Mouse (Mus musculus) adrenal gland (tissue): ENCODE measurements at regions not wholly inside any gene's neighbourhood (a gene's known extent, or its start where the extent isn't known, plus 50 kb on each side); places are given as distances from the start of the nearest gene placed in this dataset.

ENCODE experiments used
- intact Hi-C: fragments of 180-260 bp; cut with DNase I; formaldehyde crosslinking; loops from one replicate; pipeline ENCODE4 v1.15.1; 2025

GRCm38 (mm10) chr10:117938717-117939116, 92.9 kb upstream of the Rap1b start:
- intact Hi-C loops = no loop called here

DNA sequence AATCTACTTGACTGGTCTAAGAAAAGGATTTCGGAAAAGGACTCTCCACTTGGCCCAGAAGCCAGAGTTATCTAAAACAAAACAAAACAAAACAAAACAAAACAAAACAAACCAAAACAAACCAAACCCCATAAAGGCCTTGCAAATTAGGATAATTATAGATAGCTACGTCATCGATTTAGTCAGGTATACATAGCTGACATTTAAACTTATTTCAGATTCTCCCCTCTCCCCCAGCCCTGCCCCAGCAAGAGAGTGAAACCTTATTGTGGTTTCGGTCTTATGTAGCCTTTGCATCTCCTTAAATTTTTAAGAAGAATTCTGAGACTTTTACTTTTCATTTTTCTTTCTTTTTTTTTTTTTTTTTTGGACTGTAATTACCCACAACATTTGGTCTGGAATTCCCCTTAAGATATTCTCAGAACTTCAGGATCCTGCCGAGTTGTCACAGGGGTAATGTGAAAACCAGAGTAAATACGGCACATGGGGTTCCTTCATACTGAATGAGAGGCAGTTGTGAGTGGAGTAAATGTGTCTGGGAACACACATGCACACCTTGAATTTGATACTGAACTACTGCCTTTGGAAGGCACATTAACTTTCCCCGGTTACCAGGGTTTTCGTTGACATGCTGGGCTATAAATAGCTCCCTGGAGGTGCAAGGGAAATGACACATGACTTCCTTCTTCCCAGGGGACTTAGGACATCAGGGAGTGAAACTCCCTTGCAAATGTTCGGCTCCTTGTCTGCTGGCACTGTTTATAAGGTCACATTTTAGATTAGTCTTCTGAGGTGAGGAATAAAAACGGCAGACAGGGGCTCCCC, 94.8 kb upstream of the Rap1b start:
- intact Hi-C loops = no loop called here

DNA sequence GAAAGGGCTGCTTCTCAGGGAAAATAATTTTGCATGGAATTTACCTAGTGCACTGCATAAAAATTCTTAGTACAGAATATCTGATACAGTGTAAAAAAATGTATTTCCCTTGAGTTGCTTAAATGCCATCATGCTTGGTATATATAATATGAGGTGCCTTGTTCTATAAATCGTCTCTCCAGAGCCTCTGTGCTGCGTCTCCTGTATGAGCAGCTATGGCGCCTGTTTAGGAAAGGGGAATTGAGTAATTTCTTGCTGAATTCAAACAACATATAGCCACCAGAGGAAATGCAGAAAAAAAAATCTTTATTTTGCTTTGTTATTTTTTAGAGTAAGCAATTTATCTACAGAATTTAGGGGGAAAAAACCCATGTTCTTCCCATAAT, 95.4 kb upstream of the Rap1b start:
- intact Hi-C loops = no loop called here

GRCm38 (mm10) chr10:117943702-117944307, 98.0 kb upstream of the Rap1b start:
- intact Hi-C loops = no loop called here

GRCm38 (mm10) chr10:117947191-117947590, 101.4 kb upstream of the Rap1b start:
- intact Hi-C loops = no loop called here

DNA sequence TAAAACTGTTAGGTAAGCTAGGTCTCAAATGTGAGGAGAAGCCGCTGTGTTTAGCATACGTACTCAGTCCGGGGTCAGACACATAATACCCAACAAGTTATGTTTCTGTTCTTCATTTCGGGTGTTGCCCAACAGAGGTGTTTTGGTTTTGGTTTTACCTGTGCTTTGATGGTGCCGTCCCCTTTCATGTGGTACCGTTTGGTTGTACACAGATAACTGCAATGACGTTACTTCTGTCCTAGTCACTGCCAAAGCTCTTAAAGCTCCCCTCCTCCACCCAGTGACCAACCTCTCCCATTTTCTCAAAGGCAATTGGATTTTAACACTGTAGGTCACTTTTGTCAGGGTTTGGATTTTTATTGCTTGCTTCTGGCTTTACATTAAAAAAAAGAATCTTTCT, 102.1 kb upstream of the Rap1b start:
- intact Hi-C loops = no loop called here

DNA sequence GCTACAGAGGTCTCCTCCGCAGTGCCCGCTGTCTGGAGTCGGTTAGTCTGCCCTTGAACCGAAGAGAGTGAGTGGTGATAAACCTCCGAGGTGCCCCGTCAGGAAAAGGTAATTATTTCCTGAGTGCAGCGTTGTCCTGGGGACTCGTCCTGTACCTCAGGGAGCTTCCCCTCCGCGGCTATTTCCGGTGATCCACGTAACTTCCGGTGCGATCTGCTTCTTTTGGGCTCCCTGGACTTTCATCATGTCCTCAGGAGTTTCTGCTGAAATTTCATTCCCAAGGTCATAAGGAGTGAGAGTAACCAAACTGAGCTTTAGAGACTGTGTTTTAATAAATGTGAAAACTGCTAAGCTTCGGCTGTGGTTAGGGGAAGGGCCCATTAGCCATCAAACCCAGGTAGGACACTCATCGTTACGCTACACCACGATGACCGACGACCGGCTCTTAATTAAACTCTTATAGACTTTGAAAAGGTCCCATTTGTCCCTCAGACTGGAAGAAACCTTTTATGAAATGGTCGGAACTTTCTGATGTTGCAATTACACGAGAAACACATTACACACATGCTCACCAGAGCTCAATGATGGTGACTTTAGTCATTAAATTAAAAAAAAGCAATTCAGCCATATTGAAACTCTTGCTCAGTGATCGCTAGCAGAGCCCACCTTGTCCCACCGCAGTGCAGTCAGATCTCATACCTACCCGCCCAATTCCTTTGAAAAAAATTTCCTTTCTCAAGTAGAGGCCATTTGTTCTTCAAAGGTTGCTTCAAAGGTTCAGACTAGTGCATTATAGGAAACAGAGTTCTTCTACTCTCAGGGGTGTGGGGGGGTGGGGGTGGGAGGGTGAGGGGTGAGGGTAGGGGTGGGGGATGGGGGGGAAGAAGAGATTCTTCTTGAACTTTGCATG, 106.5 kb upstream of the Rap1b start:
- intact Hi-C loops = no loop called here

DNA sequence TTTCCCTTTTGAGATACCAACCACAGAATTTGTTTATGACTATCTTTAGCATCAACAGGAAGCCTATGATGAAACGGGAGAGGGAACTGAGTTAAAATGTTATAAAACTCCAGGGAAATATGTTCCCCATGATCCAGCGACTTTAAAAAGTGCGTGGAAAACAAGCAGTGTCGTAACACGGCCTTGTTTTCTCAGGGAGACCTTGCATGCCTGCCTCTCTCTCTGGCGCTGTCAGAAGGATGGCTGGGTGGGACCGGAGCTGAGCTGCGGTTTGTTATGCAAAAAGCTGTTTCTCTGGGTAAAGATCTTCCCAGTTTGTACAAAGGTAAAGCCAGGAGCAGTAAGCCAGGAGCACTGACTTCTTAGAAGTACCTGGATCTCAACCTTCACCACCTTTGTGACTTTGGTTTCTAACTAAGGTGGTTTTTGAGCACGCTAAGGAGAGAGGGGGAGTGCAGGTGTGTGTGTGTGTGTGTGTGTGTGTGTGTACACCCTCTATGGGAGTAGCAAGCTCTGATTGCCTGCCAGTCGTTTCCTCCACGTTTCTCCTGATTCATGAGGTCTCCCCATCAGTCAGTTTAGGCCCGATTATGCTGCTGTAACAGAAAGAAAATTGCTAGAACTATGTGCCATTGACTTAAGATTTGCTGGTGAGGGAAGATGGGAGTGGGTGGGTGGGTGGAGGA, 107.3 kb upstream of the Rap1b start:
- intact Hi-C loops = no loop called here

GRCm38 (mm10) chr10:117956174-117956950, 110.5 kb upstream of the Rap1b start:
- intact Hi-C loops = no loop called here

- intact Hi-C loops = no loop called here
Observed at GRCm38 (mm10) chr10:117974706-117975105, 128.9 kb upstream of the Rap1b start.

- intact Hi-C loops = no loop called here
Observed at GRCm38 (mm10) chr10:117975467-117975866, 129.6 kb upstream of the Rap1b start.

DNA sequence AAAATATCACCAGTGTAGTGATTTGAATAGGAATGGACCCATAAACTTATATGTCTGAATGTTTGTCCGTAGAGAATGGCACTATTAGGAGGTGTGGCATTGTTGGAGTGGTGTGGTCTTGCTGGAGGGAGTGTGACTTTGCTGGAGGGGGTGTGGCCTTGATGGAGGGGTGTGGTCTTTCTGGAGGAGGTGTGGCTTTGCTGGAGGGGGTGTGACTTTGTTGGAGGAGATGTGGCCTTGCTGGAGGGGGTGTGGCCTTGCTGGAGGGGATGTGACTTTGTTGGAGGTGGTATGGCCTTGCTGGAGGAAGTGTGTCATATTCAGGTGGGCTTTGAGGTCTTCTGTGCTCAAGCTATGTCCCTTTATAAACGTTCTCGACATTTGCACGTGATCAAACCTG, 133.3 kb upstream of the Rap1b start:
- intact Hi-C loops = no loop called here

DNA sequence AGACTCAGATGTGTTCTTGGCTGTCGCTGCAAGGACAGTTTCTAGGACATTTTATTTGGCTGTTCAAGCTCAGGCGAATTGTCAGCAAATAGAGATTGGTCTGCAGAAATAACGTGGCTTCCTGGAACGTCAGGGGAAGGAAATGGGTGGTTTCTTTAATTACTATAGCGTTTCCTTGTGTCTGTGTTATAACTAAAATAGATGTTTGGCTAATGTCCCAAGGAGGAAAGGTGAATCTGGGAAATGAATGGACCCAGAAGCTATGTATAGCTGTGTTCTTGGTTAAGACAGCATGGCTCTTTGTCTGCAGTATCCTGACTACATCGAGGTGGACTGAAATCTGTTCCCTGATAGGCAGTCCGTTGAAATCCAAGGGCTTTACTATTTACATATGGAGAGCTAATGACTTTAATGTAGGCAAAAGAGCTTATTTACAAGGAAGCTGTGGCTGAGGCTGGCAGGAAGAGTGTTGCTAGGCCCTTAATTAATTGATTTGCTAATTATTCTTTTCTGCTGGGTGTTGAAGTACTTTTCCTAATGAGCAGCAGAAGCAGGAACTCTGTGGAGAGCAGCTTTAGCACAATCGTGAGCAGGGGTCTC, 136.9 kb upstream of the Rap1b start:
- intact Hi-C loops = no loop called here

DNA sequence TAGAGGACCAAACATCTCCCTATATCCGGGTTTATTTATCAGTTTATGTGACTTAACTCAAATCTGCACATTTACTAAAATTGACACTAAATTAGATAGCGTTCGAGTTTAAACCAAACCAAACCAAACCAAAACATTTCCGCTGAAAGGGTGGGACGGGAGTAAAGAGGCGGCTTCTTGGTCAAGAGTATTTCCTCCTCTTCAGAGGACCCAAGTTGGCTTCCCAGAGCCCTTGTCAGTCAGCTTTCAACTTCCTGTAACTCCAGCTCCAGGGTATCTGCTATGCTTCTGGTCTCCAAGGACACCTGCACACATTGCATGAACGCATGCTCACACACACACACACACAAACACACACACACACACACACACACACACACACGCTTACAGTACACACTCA, 137.4 kb upstream of the Rap1b start:
- intact Hi-C loops = no loop called here

DNA sequence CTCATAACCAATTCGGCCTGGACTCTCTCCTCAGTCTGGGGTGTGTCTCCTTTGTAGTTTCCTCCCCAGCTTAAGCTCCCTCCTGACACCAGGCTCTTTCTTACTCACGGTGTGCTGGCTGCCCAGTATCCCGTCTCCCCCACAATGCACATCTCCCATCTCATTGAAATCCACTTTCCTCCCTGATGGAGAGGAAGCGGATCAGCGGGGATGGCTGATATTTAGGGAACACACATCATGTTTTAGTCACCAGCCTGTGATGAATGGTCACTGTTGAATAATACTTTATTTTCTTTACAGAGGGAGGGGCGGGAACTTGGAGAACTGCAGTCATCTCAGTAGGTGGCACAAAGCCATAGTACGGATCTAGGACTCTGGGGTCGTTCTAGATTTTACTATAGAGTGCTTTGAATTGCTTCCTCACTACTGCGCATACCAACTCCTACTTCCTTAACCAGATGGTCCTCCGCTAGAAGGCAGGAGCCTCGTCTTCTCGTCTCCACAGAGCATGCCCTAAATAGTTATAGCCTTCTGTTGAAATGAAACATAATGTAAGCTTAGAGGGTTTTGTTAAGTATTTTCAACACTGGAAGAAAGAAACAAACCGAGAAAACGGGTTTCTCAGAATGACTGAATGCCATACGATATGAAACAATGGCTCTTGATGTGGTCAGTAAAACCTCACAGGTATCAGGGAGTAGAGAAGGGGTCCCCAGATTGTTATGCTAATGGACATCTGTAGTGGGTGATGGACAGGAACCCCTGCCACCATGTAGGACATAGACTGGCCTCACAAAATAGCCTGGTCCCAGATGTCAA, 139.2 kb upstream of the Rap1b start:
- intact Hi-C loops = no loop called here

DNA sequence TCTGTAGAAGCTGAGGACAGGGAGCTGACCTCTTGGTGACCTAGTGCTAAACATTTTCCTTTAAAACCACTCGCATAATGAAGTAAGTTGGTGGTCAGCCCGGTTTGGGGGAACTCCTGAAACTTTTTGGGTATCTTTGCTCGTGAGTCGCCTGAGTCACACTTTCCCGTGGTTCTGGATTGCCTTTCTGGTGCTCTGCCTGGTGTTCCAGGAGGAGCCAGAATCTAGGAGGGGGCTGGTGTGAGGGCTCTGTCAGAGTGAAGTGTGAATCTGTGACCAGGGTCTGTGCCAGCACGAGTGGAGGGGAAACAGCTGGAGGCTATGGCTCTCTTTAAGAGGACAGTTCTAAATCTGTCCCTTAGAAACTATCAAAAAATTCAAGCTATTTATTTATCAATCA, 141.8 kb upstream of the Rap1b start:
- intact Hi-C loops = no loop called here

DNA sequence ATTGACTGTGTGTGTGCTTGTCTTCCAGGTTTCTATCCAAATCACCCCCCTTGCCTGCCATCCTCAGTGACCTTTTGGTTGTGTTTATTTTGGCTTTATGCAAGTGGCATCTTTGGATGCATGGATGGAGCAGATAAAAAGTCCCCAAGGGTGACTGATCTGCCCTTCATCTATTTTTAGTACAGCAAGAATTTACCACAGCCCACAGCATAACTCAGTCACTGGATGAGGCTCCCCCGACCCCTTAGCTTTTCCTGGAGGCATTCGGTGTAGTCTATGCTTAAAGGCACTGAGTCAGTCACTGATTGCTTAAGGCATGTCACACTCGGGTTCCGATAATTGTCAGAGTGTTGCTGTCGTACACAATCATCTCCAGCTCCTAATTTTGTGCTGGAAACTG, 142.2 kb upstream of the Rap1b start:
- intact Hi-C loops = no loop called here

DNA sequence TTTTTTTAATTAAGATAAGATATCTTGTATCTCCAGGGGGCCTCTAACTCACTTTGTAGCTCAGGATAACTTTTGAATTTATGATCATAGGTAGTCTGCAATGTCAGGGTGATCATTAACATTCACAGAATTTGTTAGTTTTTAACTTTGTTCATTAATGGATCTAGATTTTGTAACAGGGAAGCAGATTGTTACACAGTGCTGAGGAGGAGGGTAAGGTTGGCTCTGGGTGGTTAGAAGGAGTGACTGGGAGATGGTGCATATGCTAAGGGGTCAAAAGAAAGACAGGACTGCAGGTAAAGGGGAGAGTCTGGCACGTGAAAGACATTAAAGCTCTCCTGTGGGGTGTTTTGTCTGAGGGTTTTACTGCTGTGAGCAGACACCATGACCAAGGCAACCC, 145.3 kb upstream of the Rap1b start:
- intact Hi-C loops = no loop called here

DNA sequence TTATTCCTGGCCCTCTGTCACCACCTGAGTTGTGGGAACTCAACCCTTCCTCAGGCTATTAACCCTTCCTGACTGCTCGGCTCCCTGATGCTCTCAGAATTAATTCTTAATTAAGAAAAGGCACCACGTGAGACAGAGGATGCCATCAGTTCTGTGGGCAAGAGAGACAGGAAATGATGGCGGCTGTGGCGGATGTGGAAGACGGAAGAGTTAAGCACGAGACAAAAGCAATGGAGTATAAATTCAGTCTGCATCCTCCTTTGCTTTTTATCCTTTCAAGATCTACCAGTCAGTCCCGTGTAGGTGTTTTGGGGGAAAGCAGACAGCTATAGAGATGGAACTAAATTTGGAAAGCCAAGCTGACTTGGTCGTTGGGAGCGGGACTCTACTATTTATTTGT, 146.5 kb upstream of the Rap1b start:
- intact Hi-C loops = no loop called here
